Mouse (Mus musculus) midbrain, embryonic 14.5 days (tissue): ENCODE measurements around the gene Ppm1l. TPM values are rescaled to one million over a fixed set of nuclear protein-coding genes. Genes with fewer than 3 reads are reported as not detected.
"Not testable (repeated sequence)": the region's sequence is repeated elsewhere in the genome, so short reads cannot be mapped to it uniquely, and the experiment has no call there.

Source experiments
- ATAC-seq: fragments of 200-750 bp; cut with Nextera tagmentation; 2 replicates; pipeline ENCODE4 v1.8.0; 2017; ENCODE audit warnings: moderate number of reproducible peaks, moderate library complexity; ENCODE audit not compliant: low FRiP score, low TSS enrichment
- DNase-seq: peaks from one replicate; pipeline ENCODE4 v3.0.0-alpha.2; 2015
- H3K27ac ChIP-seq: fragments of 300-500 bp; sonication (generic); replicated peaks from 2 replicates; pipeline ENCODE4 v1.5.1; 2014; ENCODE audit warnings: mild to moderate bottlenecking, low read depth, low read length, moderate library complexity
- H3K27me3 ChIP-seq: fragments of 300-500 bp; sonication (generic); 2 replicates; pipeline ENCODE4 v1.6.1; 2014; ENCODE audit warnings: low read length, control low read depth, mixed read lengths; ENCODE audit not compliant: control insufficient read depth, insufficient read depth
- H3K36me3 ChIP-seq: fragments of 300-500 bp; sonication (generic); 2 replicates; pipeline ENCODE4 v1.6.1; 2014; ENCODE audit warnings: low read length, control low read depth; ENCODE audit not compliant: control insufficient read depth, insufficient read depth
- H3K4me1 ChIP-seq: fragments of 300-500 bp; sonication (generic); 2 replicates; pipeline ENCODE4 v1.6.1; 2014; ENCODE audit warnings: mild to moderate bottlenecking, antibody characterized with exemption, low read length, control low read depth; ENCODE audit not compliant: control insufficient read depth, insufficient read depth
- H3K4me2 ChIP-seq: fragments of 300-500 bp; sonication (generic); 2 replicates; pipeline ENCODE4 v1.6.1; 2014; ENCODE audit warnings: mild to moderate bottlenecking, low read length, moderate library complexity
- H3K4me3 ChIP-seq: fragments of 300-500 bp; sonication (generic); replicated peaks from 2 replicates; pipeline ENCODE4 v1.5.1; 2014; ENCODE audit warnings: low read depth, low read length
- H3K9ac ChIP-seq: fragments of 300-500 bp; sonication (generic); replicated peaks from 2 replicates; pipeline ENCODE4 v1.6.1; 2014; ENCODE audit warnings: mild to moderate bottlenecking, low read length, moderate library complexity
- H3K9me3 ChIP-seq: fragments of 300-500 bp; sonication (generic); 2 replicates; pipeline ENCODE4 v1.6.1; 2016; ENCODE audit warnings: low read length, control low read depth, mixed read lengths; ENCODE audit not compliant: control insufficient read depth
- WGBS: fragments of 180-500 bp; shearing (Covaris S2); extraction: QIAGEN DNeasy Blood & Tissue Kit; methylation state at CpG from one replicate; pipeline ENCODE4 v1.1.7; 2014; 5-methylcytosine and 5-hydroxymethylcytosine counted together
- polyA plus RNA-seq: library from polyadenylated mRNA; unstranded; fragments of >200 nt; fragmentation: Nextera tagmentation; extraction: Ambion mirVana; gene quantifications from 2 replicates; pipeline ENCODE4 v1.2.1, GENCODE M21; 2014

Ppm1l gene
- polyA plus RNA-seq, 1 experiment from 2014 or later = 26.2 TPM

DNA sequence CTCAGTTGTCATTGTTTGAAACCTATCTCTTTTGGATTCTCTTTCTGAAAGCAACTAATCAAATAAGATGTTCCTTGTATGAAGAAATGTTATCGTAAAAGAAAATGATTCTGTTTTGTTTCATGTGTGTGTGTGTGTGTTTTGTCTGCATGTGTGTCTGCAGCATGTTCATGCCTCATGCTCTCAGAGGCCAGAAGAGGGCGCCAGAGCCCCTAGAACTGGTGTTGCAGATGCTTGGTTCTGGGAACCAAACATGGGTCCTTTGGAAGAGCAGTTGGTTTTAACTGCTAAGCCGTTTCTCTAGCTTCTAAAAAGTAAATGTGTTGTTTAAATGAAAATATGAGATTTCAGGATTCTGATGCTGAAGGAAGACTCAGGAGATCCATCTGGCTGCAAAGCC is 56.1 kb downstream of the Ppm1l start:
- Histone ChIP-seq H3K4me2 (no peak overlapping the region), H3K9ac (no peak overlapping the region), H3K4me3 (no peak overlapping the region), H3K4me1 (peaks cover 3% of the 10 kb centered on the region; the same call in 1 of the 2 replicates), H3K27me3 (no peaks in the 10 kb centered on the region), H3K27ac (no peak overlapping the region), H3K9me3 (no peaks in the 10 kb centered on the region), H3K36me3 (no peaks in the 10 kb centered on the region)
- WGBS = 84% methylated on average over 3 of the region's 3 CpGs
- no peak for ATAC-seq
- no peak for DNase-seq

- Histone ChIP-seq H3K36me3 (no peaks in the 10 kb centered on the region), H3K9me3 (no peaks in the 10 kb centered on the region), H3K9ac (no peak overlapping the region), H3K27ac (no peak overlapping the region), H3K27me3 (no peaks in the 10 kb centered on the region), H3K4me1 (peaks cover 3% of the 10 kb centered on the region; the same call in 1 of the 2 replicates), H3K4me3 (no peak overlapping the region), H3K4me2 (no peak overlapping the region)
- ATAC-seq (peak; percentile 70; the same call in 1 of the 2 replicates), DNase-seq (peak; percentile 91)
- 58% methylated on average over 10 of the region's 10 CpGs for WGBS
These were observed 57.1 kb downstream of the Ppm1l start for GRCm38 (mm10) chr3:69373544-69374306.

- no peaks in the 10 kb centered on the region for H3K36me3 ChIP-seq
- no peak for ATAC-seq
- peaks cover 3% of the 10 kb centered on the region; the same call in 1 of the 2 replicates for H3K4me1 ChIP-seq
- no peak overlapping the region for H3K9ac ChIP-seq
- H3K27me3 ChIP-seq = no peaks in the 10 kb centered on the region
- no peak overlapping the region for H3K4me2 ChIP-seq
- WGBS = 90% methylated on average over 5 of the region's 5 CpGs
- H3K9me3 ChIP-seq = no peaks in the 10 kb centered on the region
- DNase-seq = no peak
- no peak overlapping the region for H3K4me3 ChIP-seq
- H3K27ac ChIP-seq = no peak overlapping the region
These were observed 57.9 kb downstream of the Ppm1l start for GRCm38 (mm10) chr3:69374538-69374937.

DNA sequence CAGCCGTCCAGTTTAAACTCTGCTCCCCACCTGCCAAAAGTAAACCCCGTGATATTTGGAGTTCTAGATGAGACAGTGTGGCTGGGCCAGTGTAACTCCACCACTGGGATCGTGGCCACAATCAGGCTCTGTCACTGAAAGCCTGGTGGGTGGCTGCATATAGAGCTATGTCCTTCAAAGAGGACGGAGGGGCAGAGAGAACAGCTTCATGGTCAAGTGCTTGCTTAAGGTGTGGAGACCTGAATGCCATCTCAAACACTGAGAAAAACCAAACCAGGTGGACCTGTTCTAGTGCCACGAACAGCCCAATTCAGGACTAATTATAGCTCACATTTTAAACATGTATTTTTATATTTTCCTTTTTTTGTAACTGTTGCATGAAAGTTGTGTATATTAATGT is 58.3 kb downstream of the Ppm1l start:
- DNase-seq (no peak), ATAC-seq (no peak)
- Histone ChIP-seq H3K9ac (no peak overlapping the region), H3K27ac (no peak overlapping the region), H3K36me3 (no peaks in the 10 kb centered on the region), H3K4me2 (no peak overlapping the region), H3K4me3 (no peak overlapping the region), H3K27me3 (no peaks in the 10 kb centered on the region), H3K4me1 (peaks cover 3% of the 10 kb centered on the region; the same call in 1 of the 2 replicates), H3K9me3 (no peaks in the 10 kb centered on the region)
- WGBS = 91% methylated on average over 5 of the region's 5 CpGs

- 95% methylated on average over 4 of the region's 4 CpGs for WGBS
- no peak for ATAC-seq
These were observed 64.6 kb downstream of the Ppm1l start for GRCm38 (mm10) chr3:69381213-69381612.

DNA sequence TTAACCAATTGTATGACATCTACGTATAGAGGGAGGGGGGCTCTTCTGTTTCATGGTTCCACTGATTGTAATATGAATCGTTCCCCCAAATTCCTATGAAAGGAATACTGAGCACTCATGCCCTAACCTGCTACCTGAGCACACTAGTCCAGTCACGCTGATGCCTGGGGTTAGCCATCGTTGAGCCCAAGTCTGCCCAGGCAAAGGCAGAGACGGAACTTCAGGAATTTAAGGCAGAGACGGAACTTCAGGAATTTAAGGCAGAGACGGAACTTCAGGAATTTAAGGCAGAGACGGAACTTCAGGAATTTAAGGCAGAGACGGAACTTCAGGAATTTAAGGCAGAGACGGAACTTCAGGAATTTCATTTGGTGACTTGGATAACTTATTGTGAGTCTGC is 75.2 kb downstream of the Ppm1l start:
- 92% methylated on average over 10 of the region's 10 CpGs for WGBS
- not testable (repeated sequence) for H3K9ac ChIP-seq, DNase-seq, H3K27ac ChIP-seq, H3K4me1 ChIP-seq, H3K9me3 ChIP-seq, H3K27me3 ChIP-seq, H3K36me3 ChIP-seq, ATAC-seq, H3K4me2 ChIP-seq, H3K4me3 ChIP-seq

More at GRCm38 (mm10) chr3:69381213-69381612, 64.6 kb downstream of the Ppm1l start:
- Histone ChIP-seq H3K9me3 (no peaks in the 10 kb centered on the region), H3K27ac (no peak overlapping the region), H3K4me2 (no peak overlapping the region), H3K36me3 (no peaks in the 10 kb centered on the region), H3K4me3 (no peak overlapping the region), H3K9ac (no peak overlapping the region), H3K4me1 (no peaks in the 10 kb centered on the region), H3K27me3 (no peaks in the 10 kb centered on the region)
- DNase-seq = no peak

DNA sequence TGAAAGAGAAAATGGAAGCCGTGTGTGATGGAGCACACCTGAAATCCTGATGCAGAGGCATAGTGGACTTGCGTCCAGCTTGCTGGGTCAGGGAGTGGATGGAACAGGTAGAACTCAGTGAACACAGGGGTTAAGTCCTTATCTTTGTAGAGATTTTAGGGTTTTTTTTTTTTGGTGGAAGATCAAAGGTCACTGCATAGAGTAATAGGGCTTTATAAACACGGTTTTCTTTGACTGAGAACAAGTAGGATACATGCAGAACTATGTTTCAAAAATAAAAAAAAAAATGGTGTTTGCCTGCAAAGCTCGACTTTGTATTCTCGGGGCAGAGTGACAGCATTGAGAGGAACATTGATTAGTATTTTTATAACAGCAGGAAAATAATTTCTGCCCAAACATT is 75.6 kb downstream of the Ppm1l start:
- no peak for DNase-seq
- Histone ChIP-seq H3K27ac (no peak overlapping the region), H3K9me3 (no peaks in the 10 kb centered on the region), H3K4me2 (no peak overlapping the region), H3K27me3 (no peaks in the 10 kb centered on the region), H3K4me1 (no peaks in the 10 kb centered on the region), H3K36me3 (no peaks in the 10 kb centered on the region), H3K9ac (no peak overlapping the region), H3K4me3 (no peak overlapping the region)
- 76% methylated on average over 5 of the region's 5 CpGs for WGBS
- no peak for ATAC-seq

DNA sequence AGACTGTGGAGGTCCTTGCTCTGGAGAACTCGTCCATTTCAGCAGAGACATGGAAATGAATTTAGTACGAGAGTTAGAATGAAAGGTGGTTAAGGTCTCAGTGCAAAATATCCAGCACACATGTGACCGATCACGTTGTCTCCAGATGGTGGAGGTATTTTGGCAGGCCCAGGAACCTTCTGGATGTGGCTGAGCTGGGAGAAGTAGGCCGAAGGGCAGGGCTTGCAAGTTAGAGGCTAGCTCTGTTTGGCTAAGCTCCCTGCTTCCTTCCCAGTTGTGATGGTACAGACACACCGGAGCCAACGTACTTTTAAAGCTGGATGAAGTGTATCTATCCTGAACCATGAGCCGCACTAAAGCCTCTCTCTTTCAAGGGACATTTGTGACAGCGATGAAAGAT is 76.4 kb downstream of the Ppm1l start:
- H3K9ac ChIP-seq = no peak overlapping the region
- H3K36me3 ChIP-seq = no peaks in the 10 kb centered on the region
- ATAC-seq (no peak), DNase-seq (no peak)
- no peaks in the 10 kb centered on the region for H3K27me3 ChIP-seq
- no peak overlapping the region for H3K4me2 ChIP-seq
- no peak overlapping the region for H3K27ac ChIP-seq
- no peak overlapping the region for H3K4me3 ChIP-seq
- WGBS = 86% methylated on average over 9 of the region's 9 CpGs
- H3K4me1 ChIP-seq = no peaks in the 10 kb centered on the region
- H3K9me3 ChIP-seq = no peaks in the 10 kb centered on the region

DNA sequence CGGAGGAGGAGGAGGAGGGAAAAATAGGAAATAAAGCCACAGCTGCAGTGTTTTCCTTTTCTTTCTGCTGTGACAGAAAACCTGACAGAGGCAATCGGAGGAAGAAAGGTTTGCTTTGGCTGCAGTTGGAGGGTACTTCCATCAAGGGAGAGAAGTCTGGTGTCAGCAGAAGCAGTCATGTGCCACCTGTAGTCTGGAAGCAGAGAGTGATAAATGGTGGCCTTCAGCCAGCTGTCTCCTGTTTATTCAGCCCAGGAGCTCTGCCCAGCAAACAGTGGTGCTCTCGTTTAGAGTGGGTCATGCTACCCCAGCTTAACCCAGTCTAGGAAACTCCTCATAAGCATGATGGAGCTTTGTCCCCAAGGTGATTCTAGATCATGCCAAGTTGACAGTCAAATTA is 77.3 kb downstream of the Ppm1l start:
- DNase-seq (no peak), ATAC-seq (no peak)
- no peak overlapping the region for H3K27ac ChIP-seq
- no peak overlapping the region for H3K4me2 ChIP-seq
- no peak overlapping the region for H3K9ac ChIP-seq
- no peaks in the 10 kb centered on the region for H3K4me1 ChIP-seq
- H3K27me3 ChIP-seq = no peaks in the 10 kb centered on the region
- H3K9me3 ChIP-seq = no peaks in the 10 kb centered on the region
- 86% methylated on average over 3 of the region's 3 CpGs for WGBS
- no peak overlapping the region for H3K4me3 ChIP-seq
- no peaks in the 10 kb centered on the region for H3K36me3 ChIP-seq
